Mouse (Mus musculus): ENCODE data around the gene Pnpo. TPM values are rescaled to one million over a fixed set of nuclear protein-coding genes. Genes with fewer than 3 reads are reported as not detected.
A peak's percentile ranks its signal among the peaks of the same experiment; 100 is the strongest.

The Pnpo gene
- 37.7 and 40.5 TPM in 2 replicates for polyA plus RNA-seq (2016; fragmentation: Nextera tagmentation; extraction: Ambion mirVana)

- Histone ChIP-seq H3K4me3 (peak within 1 kb of the TSS; percentile 60), H3K27me3 (replicated peaks) (no peaks in the 10 kb centered on the region), H3K9ac (peak within 1 kb of the TSS; percentile 75), H3K9me3 (replicated peaks) (no peaks in the 10 kb centered on the region), H3K4me1 (replicated peaks) (peaks cover 15% of the 10 kb centered on the region; the same call in 1 of the 2 replicates), H3K27ac (ENCODE audit: poor library complexity, severe bottlenecking) (no peak within 1 kb of the TSS), H3K4me2 (peak within 1 kb of the TSS; percentile 93), H3K36me3 (peaks cover 7% of the 10 kb centered on the region; the same call in 1 of the 2 replicates)
- under 1% methylated on average over 29 of the region's 29 CpGs for WGBS
- peak; percentile 94 for ATAC-seq (ENCODE audit: insufficient number of reproducible peaks, low FRiP score)
Observed at GRCm38 (mm10) chr11:96943746-96944304, at the start of gene Pnpo. Gene Pnpo (minus strand): TSS chr11:96943986.

GRCm38 (mm10) chr11:96992722-96993311, 49.0 kb upstream of the Pnpo start:
- Histone ChIP-seq H3K36me3 (no peaks in the 10 kb centered on the region), H3K4me2 (no peak overlapping the region), H3K9me3 (replicated peaks) (no peaks in the 10 kb centered on the region), H3K4me3 (no peak overlapping the region), H3K9ac (no peak overlapping the region), H3K27me3 (replicated peaks) (peaks cover 76% of the 10 kb centered on the region), H3K27ac (ENCODE audit: poor library complexity, severe bottlenecking) (peak overlapping the region; percentile 11; the same call in 1 of the 2 replicates), H3K4me1 (replicated peaks) (peaks cover 28% of the 10 kb centered on the region)
- WGBS, result 21% methylated on average over 8 of the region's 8 CpGs
- ATAC-seq (ENCODE audit: insufficient number of reproducible peaks, low FRiP score), result peak; percentile 40; the same call in 1 of the 2 replicates

DNA sequence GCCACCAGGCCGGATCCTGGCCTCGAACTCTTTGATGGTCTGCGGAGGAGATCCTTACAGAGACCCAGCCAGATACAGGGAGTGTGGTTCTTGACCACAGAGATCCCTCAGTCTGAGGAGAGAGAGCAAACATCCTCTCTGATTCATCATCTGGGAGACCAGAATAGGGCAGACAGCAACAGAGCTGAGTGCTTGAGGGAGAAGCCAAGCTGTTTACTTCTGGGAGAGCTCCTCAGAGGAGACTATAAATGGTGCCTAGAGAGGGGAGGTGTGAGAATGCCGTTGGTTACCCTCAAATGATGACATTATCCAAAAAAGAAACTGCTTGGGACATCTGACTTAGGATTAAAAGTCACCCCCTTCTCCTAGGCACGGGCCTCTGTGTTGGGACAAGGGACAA, 47.7 kb upstream of the Pnpo start:
- ATAC-seq (ENCODE audit: insufficient number of reproducible peaks, low FRiP score), result no peak
- Histone ChIP-seq H3K36me3 (no peaks in the 10 kb centered on the region), H3K9ac (no peak overlapping the region), H3K4me3 (no peak overlapping the region), H3K27ac (ENCODE audit: poor library complexity, severe bottlenecking) (no peak overlapping the region), H3K9me3 (replicated peaks) (no peaks in the 10 kb centered on the region), H3K4me2 (no peak overlapping the region), H3K4me1 (replicated peaks) (peaks cover 23% of the 10 kb centered on the region), H3K27me3 (replicated peaks) (peaks cover 76% of the 10 kb centered on the region)
- WGBS, result 71% methylated on average over 5 of the region's 5 CpGs

GRCm38 (mm10) chr11:96987873-96988655, 44.3 kb upstream of the Pnpo start:
- peak overlapping the region; percentile 32 for H3K4me3 ChIP-seq
- H3K9ac ChIP-seq, result peak overlapping the region; percentile 21; the same call in 1 of the 2 replicates
- peak overlapping the region; percentile 57 for H3K4me2 ChIP-seq
- peaks cover 84% of the 10 kb centered on the region for H3K27me3 ChIP-seq (replicated peaks)
- no peak overlapping the region for H3K27ac ChIP-seq (ENCODE audit: poor library complexity, severe bottlenecking)
- 7% methylated on average over 31 of the region's 31 CpGs for WGBS
- no peaks in the 10 kb centered on the region for H3K36me3 ChIP-seq
- H3K9me3 ChIP-seq (replicated peaks), result no peaks in the 10 kb centered on the region
- peaks cover 20% of the 10 kb centered on the region for H3K4me1 ChIP-seq (replicated peaks)
- peak; percentile 33 for ATAC-seq (ENCODE audit: insufficient number of reproducible peaks, low FRiP score)

DNA sequence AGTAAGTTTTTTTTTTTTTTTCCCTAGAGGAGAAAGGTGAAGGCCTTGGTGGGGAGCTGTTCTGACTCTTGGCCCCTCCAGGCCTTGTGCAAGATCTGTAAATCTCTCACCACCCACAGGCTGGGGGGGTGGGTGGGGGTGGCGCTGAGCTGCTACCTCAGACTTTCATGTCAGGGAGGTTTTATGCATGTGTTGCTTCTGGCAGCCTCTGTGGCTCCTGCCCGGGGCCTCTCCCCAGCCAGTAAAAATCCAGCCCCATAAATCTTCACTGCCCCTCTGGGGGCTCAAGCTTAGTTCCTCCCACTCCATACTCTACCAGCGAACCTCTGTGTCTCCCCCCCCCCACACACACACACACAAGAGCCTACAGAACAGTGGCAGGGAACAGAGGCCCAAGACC, 42.7 kb upstream of the Pnpo start:
- no peaks in the 10 kb centered on the region for H3K9me3 ChIP-seq (replicated peaks)
- no peaks in the 10 kb centered on the region for H3K36me3 ChIP-seq
- H3K27ac ChIP-seq (ENCODE audit: poor library complexity, severe bottlenecking), result no peak overlapping the region
- no peak overlapping the region for H3K4me2 ChIP-seq
- peaks cover 15% of the 10 kb centered on the region for H3K4me1 ChIP-seq (replicated peaks)
- 47% methylated on average over 3 of the region's 3 CpGs for WGBS
- H3K27me3 ChIP-seq (replicated peaks), result peaks cover 88% of the 10 kb centered on the region
- H3K9ac ChIP-seq, result no peak overlapping the region
- no peak overlapping the region for H3K4me3 ChIP-seq
- ATAC-seq (ENCODE audit: insufficient number of reproducible peaks, low FRiP score), result no peak

- H3K36me3 ChIP-seq, result no peaks in the 10 kb centered on the region
- no peak overlapping the region for H3K27ac ChIP-seq (ENCODE audit: poor library complexity, severe bottlenecking)
- peaks cover 15% of the 10 kb centered on the region for H3K4me1 ChIP-seq (replicated peaks)
- WGBS, result 21% methylated on average over 4 of the region's 4 CpGs
- H3K4me2 ChIP-seq, result no peak overlapping the region
- H3K4me3 ChIP-seq, result no peak overlapping the region
- no peak overlapping the region for H3K9ac ChIP-seq
- H3K27me3 ChIP-seq (replicated peaks), result peaks cover 83% of the 10 kb centered on the region
- no peaks in the 10 kb centered on the region for H3K9me3 ChIP-seq (replicated peaks)
- no peak for ATAC-seq (ENCODE audit: insufficient number of reproducible peaks, low FRiP score)
Observed at GRCm38 (mm10) chr11:96984903-96985302, 41.1 kb upstream of the Pnpo start.

DNA sequence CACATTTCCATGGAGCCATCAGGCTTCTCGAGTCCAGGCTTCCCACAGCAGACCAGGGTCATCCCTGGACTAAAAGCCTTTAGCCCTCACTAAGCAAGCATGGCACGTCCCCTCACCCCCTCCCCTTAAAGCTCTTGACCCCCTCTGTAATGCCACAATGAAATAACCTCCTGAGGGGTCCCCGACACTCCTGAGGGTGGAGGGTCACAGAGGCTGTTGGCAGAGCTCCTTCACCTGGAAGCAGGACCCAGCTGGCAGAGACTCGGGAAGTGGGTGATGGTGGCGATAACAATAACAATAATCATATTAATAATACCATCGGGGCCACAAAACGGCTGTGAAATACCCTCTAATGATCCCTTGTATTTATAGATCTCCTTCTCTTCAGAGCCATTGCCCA, 39.1 kb upstream of the Pnpo start, which contains the start of gene Sp2:
Gene Sp2 (minus strand): TSS at position 101 of the 400 bp plus-strand sequence.
- Histone ChIP-seq H3K4me1 (replicated peaks) (peaks cover 12% of the 10 kb centered on the region), H3K27me3 (replicated peaks) (peaks cover 65% of the 10 kb centered on the region), H3K9ac (no peak within 1 kb of the TSS), H3K9me3 (replicated peaks) (no peaks in the 10 kb centered on the region), H3K36me3 (no peaks in the 10 kb centered on the region), H3K4me2 (no peak within 1 kb of the TSS), H3K4me3 (no peak within 1 kb of the TSS), H3K27ac (ENCODE audit: poor library complexity, severe bottlenecking) (no peak within 1 kb of the TSS)
- no peak for ATAC-seq (ENCODE audit: insufficient number of reproducible peaks, low FRiP score)
- WGBS, result 75% methylated on average over 7 of the region's 7 CpGs

DNA sequence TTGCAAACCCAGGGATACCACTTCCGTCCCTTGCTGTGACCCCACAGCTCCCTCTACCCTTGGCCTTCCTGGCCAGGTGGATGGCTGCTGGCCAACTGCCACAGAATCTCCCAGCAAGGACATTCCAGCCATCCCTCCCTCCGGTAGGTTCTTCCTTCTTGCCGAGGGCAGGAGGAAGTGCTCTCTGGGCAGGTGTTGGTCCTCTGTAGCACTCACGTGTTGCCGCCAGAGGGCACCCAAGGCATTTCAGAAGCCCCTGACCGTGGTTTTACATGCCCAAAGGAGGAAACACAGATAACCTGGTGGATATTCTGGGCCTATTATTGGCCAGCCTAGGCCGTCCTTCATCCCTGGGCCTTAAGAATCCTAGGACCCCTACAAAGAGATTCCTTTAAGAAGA, 38.6 kb upstream of the Pnpo start:
- H3K27ac ChIP-seq (ENCODE audit: poor library complexity, severe bottlenecking), result no peak overlapping the region
- H3K27me3 ChIP-seq (replicated peaks), result peaks cover 59% of the 10 kb centered on the region
- no peak overlapping the region for H3K9ac ChIP-seq
- H3K36me3 ChIP-seq, result no peaks in the 10 kb centered on the region
- WGBS, result 2% methylated on average over 7 of the region's 7 CpGs
- ATAC-seq (ENCODE audit: insufficient number of reproducible peaks, low FRiP score), result no peak
- H3K9me3 ChIP-seq (replicated peaks), result no peaks in the 10 kb centered on the region
- no peak overlapping the region for H3K4me2 ChIP-seq
- H3K4me1 ChIP-seq (replicated peaks), result peaks cover 7% of the 10 kb centered on the region
- no peak overlapping the region for H3K4me3 ChIP-seq

GRCm38 (mm10) chr11:96981461-96981860, 37.7 kb upstream of the Pnpo start:
- no peaks in the 10 kb centered on the region for H3K9me3 ChIP-seq (replicated peaks)
- 59% methylated on average over 15 of the region's 15 CpGs for WGBS
- peaks cover 51% of the 10 kb centered on the region for H3K27me3 ChIP-seq (replicated peaks)
- no peak overlapping the region for H3K4me2 ChIP-seq
- H3K9ac ChIP-seq, result no peak overlapping the region
- H3K4me1 ChIP-seq (replicated peaks), result peaks cover 9% of the 10 kb centered on the region
- H3K4me3 ChIP-seq, result no peak overlapping the region
- no peak for ATAC-seq (ENCODE audit: insufficient number of reproducible peaks, low FRiP score)
- no peak overlapping the region for H3K27ac ChIP-seq (ENCODE audit: poor library complexity, severe bottlenecking)
- H3K36me3 ChIP-seq, result no peaks in the 10 kb centered on the region

GRCm38 (mm10) chr11:96980021-96980420, 36.2 kb upstream of the Pnpo start:
- H3K4me2 ChIP-seq, result no peak overlapping the region
- H3K36me3 ChIP-seq, result no peaks in the 10 kb centered on the region
- peaks cover 24% of the 10 kb centered on the region for H3K4me1 ChIP-seq (replicated peaks)
- H3K9me3 ChIP-seq (replicated peaks), result no peaks in the 10 kb centered on the region
- H3K27me3 ChIP-seq (replicated peaks), result peaks cover 36% of the 10 kb centered on the region
- ATAC-seq (ENCODE audit: insufficient number of reproducible peaks, low FRiP score), result no peak
- no peak overlapping the region for H3K4me3 ChIP-seq
- 83% methylated on average over 5 of the region's 5 CpGs for WGBS
- no peak overlapping the region for H3K27ac ChIP-seq (ENCODE audit: poor library complexity, severe bottlenecking)
- no peak overlapping the region for H3K9ac ChIP-seq

DNA sequence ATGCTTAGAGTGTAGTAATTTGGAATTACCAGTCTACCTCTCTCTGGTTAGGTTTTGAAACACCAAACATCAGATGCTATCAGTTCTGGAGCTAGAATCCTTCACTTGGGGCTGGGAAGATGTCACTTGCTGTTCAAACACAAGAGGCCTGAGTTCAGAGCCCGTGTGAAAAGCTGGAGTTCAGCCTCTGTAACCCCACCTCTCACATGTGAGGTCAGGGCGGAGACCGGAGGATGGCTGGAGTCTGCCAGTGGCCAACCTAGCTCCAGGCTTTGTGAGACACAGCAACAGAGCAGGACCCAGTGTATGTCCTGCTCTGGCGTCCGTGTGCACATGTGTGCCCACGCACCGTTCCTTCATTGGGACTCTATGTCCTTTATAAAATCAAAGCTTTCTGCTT, 35.5 kb upstream of the Pnpo start:
- Histone ChIP-seq H3K27ac (ENCODE audit: poor library complexity, severe bottlenecking) (no peak overlapping the region), H3K9me3 (replicated peaks) (no peaks in the 10 kb centered on the region), H3K36me3 (no peaks in the 10 kb centered on the region), H3K9ac (no peak overlapping the region), H3K4me2 (no peak overlapping the region), H3K4me1 (replicated peaks) (peaks cover 24% of the 10 kb centered on the region), H3K27me3 (replicated peaks) (peaks cover 29% of the 10 kb centered on the region), H3K4me3 (no peak overlapping the region)
- ATAC-seq (ENCODE audit: insufficient number of reproducible peaks, low FRiP score), result no peak
- WGBS, result 86% methylated on average over 7 of the region's 7 CpGs
